Mouse (Mus musculus) 3134 (cell line): Measurements from ENCODE around the gene Ttc41.

Experiments used
- DNase-seq: peaks from one replicate; pipeline ENCODE4 v3.0.0-alpha.2; 2011; ENCODE audit warnings: low spot score; ENCODE audit not compliant: insufficient read length; ENCODE audit errors: extremely low read depth

The Ttc41 gene

DNA sequence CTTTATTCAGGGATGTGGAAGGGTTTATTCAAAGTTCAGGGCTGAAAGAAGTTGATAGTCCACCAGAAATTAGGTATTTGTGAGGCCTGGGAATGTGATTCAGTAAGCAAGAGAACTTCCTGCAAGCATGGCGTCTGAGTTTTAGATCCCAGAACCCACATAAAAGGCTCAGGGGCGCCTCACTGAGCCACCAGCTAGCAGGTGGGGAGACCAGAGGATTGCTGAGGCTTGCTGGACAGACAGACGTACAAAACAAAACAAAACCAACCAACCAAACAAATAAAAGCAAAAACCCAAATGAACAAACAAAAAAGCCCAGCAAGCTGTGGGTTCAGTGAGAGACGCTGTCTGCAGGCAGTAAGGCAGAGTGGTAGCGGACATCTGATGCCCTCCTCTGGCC lies 77.0 kb downstream of the Ttc41 start:
- no peak for DNase-seq

DNA sequence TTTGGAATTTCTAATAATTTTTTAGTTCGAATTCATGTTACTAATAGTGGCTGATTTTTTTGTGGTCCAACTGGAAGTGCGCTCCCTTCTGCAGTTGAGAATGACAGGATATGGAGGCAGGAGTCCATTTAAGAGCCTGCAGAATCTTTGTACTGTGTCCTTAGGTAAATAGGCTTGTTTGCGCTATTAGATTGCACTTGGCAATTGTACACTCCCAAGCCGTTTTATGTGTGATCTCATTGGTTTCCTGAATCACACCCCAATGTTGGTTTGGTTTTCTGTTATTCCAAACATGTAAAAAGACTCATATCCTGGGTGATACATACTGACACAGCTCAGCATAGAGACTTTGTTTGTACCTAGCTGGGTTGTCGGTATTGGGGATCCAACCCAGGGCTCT lies 78.0 kb downstream of the Ttc41 start:
- no peak for DNase-seq

DNA sequence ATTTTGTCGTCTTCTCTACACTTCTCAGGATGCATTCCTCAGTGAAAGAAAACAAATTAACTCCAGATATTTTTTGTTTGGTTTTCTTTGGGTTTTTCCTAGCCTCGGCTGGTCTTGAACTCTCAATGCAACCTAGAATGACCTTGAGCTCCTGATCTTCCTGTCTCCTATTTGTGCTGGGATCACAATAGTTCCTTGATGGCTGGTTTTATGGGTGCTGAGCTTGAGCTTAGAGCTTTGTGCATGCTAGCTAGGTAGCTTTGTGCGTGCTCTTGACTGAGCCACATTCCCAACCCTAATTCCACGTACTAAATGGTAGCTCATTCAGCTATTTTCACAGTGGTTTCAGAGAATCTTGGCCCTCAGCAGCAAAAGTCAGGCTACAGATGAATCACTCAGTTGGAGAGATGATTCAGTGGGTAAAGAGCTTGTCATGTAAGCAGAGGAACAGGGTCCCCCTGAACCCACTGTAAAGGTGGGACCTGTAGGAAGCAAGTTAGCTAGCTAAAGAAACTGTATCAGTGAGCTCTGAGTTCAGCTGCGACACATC lies 78.6 kb downstream of the Ttc41 start:
- DNase-seq = peak; percentile 58

DNA sequence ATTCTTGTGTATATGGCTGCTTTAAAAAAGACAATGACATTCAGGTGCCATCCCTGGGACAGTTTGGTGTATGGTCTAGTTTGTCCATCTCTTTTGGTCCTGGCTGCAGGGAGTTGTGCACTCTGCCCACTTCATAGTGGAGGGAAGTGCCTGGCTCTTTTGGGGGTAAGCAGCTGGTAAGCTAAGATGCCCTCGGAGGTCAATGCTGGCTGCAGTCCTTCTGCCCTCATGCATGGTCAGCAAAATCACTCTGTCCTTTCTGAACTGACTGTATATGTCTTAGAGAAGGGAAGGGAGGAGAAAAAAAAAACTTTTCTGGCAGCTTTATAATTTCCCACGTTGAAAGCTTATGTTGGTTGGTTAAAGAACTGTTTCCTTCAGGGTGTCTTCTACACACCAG lies 79.8 kb downstream of the Ttc41 start:
- no peak for DNase-seq

DNA sequence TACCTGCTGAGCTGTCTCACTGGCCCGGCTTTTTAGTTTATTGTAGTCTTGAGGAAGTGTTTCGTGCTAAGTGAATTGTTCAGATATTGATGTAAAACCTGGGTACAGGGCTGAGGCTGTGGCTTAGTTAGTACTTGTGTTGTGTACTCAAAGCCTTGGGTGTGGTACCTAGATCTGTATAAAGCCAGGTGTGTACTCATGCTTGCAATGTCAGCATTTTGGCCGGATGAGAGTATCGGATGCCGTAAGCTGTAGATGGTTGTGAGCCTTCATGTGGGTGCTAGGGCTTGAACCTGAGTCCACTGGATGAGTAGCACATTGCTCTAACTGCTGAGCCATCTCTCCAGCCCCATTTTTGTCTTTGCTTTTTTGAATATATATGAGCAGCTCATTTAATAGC lies 80.5 kb downstream of the Ttc41 start:
- DNase-seq = no peak

DNA sequence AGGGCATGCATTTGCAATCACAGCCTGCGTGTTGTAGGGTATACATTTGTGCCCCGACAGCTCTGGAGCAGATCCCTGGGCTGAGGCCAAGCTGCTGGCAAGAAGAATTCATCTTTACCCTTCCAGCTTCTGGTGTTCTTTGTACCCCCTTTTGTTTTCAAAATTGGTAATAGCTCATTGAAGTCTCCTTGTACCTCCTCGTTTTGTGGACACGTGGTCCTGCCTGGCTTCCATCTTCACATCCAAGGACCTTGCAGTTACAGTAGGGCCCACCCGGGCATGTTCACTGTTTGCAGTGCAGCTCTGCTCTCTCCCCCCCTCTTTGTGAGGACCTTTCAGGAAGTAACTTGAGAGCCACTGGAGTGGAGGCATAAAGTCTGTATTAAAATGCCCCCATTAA lies 82.6 kb downstream of the Ttc41 start:
- no peak for DNase-seq

DNA sequence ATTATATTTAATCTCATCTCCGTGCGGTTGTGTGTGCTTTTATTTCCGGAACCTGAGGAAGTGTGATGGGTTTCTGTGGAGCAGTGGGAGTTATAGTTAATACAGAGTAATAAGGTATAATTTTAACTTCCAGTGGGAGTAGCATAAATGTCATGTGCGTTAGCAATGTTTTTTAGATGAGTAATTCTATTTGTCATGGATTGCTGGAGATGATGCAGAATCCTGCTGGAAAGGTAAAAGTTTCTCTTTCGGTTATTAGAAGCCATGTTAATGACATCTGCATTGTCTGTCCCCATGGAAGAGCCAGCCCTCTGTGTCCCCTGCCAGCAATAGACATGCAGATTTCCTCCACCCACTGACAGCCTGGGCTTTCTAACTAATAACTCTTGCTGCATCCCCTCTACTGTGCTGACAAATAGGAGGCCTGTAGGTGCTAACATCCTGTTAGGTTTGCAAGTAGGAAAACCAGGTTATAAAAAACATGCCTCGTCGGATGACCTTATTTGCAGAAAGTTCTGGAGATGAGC lies 83.6 kb downstream of the Ttc41 start:
- no peak for DNase-seq

DNA sequence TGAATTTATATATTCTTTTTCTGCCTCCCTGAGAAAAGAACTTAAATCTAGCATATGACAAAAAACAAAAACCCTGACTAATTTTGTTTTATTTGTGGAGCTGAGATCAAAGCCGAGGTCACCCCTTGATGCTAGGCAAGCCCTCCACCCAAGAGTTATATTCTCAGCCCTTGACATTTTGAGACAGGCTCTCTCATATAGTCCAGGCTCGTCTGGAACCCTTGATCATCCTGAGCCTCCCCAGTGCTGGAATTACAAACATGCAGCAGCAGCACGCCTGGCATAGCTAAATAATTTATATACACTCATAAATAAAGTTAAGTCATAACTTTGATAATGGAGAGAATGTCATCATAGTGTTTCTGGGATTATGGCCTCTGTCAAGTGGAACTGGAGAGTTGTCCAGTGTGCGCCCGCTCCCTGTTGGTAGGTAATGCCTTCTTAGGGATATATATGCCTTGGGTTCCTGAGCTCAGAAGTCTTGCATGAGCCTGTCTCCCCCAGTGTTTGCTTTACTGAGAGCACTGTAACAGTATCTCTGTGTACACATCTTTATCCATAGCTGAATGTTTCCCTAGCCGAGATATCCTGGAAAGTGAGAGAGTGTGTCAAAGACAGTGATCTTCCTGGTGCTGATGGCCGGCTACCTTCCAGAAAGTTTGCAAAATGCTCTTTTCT lies 86.0 kb downstream of the Ttc41 start:
- DNase-seq = no peak

DNA sequence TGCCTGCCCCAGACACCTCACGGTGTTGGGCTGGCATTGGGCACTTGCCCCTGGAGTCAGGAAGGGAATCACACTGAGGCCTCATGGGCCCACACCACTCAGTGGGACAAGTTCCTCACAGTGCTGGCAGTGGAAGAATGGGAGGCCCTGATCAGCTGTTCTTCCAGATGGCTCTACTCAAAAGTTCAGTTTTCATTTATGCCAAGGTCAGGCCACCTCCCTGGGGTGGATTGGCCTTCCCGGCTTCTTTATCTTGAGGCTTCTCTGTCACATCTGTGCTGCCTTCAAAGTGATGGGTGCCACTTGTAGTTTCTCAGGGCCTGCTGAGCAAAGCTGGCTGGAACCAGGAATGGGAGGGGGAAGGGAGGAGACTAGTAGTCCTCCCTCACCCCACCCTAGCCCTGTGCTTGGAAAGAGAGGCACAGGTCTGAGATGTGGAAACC lies 87.9 kb downstream of the Ttc41 start:
- no peak for DNase-seq

DNA sequence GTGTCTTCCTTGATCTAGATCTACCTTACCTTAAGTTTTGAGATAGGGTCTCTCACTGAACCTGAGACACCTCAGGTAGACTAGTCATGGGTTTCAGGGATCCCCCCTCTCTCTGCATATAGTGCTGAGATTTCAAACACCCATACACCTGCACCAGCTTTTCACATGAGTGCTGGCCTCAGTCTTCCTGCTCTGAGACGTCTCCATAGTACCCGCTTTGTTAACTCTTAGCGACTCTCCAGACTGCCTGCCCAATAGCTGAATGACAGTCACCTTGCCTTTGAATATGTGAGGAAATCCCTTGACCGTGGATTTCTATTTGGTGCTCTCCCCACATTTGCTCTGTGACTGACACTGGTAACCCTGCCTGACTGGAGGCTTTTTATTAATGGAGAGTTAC lies 88.6 kb downstream of the Ttc41 start:
- no peak for DNase-seq

DNA sequence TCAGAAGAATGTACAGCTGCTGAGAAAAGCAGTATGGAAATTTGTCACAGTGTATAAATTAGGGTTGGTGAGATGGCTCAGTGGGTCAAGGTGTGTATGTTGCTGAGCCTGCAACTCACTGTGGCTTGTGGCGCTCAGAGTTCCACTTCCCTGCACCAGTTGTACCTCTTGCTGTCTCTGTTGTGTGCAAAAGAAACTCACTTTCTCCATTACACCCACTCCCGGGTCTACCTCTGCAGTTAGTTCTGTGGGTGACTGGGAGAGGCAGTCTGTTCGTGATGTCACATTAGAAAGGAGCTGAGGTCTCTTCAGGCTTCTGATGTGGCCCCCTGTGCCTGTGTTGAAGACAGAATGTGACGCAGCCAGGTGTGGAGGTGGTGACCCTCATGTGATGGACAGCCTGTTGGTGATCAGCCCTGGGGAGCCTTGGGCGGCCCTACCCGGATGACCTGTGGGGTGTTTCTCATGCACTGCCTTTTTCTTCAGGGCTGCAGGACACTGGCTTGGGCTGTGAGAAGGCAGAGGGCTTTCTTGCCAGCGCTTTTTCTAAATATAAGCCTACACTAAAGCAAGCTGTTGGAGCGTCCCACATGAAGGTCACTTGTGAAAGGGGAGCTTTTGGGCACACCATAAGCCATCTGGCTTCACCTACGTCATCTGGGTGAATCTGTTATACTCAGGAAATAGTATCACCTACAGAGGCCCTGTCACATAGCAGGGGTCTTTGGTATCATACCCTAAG lies 89.4 kb downstream of the Ttc41 start:
- no peak for DNase-seq

DNA sequence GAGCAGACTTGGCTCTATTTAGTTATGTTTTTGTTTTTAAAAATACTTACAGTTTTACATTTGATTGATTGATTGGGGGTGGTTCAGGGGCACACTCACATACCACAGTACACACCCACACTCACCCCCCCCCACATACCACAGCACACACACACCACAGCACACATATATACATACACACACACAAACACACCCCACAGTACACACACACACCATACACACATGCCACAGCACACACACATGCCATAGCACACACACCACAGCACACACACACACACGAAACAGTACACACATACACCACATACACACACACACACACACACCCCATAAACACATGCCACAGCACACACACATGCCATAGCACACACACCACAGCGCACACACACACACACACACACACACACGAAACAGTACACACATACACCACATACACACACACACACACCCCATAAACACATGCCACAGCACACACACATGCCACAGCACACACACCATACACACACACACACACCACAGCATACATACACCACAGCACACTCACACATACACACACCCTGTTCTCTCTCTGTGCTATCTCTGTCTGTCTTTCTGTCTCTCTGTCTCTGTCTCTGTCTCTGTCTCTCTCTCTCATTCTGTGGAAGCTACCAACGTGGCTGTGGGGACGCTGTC lies 90.6 kb downstream of the Ttc41 start:
- DNase-seq = no peak

DNA sequence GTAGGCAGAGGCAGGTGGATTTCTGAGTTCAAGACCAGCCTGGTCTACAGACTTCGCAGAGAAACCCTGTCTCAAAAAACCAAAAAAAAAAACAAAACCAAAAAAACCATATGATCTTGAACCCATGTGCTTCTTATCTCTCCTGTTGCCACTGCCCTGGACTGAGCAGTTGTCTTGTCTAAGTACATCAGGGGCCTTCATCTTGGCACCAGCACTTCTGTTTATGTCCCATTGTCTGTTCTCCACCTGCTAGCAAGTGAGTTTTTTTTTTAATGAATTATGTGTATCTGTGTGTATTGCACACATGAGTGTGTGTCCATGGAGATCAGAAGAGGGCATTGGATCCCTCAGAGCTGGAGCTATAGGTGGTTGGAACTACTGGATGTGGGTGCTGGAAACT lies 101.8 kb downstream of the Ttc41 start:
- no peak for DNase-seq

DNA sequence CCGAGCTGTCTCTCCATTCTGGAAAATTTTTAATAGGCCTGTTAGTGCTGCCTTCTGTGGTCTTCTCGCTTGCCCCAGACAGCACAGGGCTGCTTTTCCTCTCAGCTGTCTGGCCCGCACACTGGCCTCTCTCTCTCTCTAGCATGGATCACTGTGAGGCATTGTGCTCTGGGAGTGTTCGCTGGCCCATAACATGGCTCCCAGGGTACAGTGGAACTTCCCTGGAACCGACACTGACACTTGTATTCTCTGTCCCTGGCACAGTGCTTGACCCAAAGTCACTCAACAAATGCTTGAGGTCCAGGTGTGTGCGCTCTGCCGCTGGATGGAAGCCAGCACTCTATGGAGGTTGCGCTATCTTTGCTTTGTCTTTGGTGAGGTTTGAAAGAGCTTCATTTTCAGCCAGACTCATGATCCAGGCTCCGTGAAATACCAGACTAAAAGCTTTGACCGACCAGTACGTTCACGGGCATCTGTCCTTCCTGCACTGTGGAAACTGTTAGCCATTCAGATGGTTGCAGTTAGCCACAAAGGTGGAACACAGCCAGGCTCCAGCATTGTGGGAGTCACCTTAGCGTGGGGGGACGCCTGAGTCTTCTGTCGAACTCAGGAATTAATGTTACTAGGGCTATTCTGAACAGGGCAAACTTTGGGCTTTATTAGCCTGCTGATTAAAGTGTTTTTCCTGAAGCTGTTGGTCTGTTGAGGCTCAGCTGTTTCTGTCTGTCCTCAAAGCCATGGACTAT lies 102.6 kb downstream of the Ttc41 start:
- DNase-seq = no peak

DNA sequence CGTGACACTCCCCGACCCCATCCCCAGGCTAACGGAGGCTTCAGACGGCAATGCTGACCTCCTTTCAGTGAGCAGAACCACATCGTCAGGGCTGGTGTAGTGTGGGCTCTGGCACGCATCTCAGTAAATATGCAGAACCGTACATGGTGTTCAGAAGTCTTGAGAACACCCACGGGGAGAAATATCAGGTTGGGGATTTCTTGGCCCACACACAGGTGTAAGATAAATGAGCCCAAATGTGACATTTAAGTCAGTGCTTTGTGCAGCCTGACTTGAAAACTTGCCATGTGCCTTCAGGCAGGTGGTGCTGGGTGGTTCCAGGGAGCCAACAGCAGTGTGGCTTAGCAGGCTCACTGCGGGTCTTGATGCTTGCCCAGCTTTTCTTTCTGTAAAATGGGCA lies 104.4 kb downstream of the Ttc41 start:
- DNase-seq = no peak

DNA sequence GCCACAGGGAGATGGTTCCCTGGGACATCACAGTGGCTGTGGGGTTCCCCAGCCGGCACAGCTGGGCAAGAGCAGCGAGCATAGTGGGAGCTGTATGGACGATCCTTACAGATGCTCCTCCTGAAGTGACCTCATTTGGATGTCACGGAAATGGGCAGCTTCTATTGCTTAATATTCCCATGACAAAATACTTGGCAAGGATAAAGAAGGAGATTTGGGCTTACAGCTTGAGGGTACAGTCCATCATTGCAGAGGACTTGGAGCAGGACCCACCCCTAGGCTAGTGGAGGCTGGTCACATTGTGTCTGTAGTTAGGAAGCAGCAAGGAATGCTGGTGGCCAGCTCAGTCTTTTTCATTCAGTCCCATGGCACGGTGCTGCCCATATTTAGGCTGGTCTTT lies 105.0 kb downstream of the Ttc41 start:
- no peak for DNase-seq

DNA sequence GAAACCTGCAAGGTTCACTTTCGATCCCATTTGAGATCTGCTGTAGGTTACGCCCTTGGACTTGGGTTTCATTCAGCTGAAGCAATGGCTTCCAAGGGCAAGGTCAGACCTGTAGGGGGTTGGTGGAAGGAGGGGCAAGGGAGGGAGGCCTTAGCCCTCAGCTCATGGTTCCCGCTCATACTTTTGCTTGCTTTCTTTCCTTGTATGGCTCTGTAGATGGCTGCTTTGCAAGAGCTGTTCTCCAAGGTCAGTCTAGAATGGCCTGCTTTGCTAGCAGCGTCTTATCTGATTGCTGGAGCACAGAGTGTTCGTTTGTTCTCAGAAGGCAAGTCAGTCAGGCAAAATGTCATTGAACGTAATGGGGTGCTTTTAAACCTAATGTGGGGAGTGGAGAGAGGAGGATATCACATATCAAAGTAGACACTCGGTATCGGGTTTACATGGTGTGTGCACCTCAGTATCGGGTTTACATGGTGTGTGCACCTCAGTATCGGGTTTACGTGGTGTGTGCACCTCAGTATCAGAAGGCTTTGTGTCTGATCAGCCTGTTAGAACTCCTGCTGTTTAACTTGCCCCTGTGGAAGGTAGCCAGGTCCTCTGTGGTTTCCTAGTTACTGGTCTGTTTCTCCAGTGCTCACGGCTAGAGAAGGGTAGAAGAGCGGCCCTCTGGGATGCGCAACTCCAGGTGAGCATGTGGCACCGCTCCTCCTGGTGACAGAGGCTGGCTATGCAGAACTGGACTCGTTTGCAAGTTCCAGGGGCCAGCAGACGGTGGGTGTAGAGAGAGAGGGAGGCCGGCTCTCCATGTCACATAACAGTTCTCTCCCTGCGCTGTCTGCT lies 108.9 kb downstream of the Ttc41 start:
- no peak for DNase-seq

DNA sequence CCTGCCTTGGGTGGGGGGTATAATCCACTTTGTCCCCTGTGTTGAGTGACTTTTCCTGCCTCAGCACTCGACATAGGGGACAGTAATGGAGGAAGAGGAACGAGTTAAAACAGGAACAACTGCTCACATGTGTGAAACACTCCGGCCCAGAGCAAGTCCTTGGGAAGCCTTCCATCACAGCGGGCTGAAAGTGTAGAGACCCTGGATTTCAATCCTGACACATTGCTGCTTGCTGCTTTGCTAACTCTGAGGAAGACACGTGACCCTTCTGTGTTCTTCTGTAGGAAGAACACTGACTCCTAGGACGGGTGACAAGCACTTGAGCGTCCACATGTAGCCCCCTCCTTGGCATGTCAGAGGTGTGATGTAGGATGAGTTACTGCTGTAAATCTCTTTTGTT lies 109.5 kb downstream of the Ttc41 start:
- DNase-seq = no peak

DNA sequence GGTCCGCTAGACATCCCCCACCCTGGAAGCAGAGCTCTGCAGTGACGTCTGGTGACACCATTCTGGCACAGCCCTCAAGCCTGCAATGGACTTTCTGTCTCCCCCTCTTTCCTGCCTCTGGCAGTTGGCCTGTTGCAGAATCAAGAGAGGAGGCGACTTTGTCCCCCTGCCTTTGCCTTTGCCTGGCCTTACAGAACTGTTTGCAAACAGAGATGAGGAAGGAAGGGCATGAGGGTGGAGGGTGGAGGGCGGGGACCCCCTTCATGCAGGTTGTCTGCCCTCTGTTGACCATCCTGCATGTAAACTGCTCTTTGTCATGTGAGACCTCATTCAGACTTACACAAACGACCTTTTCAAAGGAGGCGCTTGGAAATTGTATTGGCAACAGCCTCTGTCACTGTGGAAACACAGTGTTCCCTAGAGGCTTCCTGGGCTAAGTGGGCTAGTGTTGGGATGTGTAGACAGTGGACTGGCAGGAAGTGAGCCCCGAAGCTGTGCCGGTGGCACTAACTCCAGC lies 114.1 kb downstream of the Ttc41 start:
- no peak for DNase-seq

DNA sequence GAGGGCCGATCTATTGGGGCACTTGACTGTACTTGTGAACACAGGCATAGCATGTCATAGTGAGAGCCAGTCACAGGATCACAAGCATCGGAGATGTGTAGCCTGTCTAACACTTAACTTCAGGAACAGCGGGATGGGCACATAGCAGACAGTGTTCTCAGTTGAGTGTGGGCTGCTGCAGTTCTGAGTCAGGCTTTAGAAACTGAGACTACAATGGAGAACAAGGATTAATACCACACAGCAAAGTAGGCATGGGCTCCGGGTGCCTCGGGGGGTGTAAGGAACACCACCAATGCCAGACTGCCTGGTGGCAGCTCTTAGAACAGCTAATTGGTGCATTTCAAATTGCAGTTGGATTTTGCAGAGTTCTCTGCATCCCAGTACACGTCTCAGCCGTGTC lies 115.4 kb downstream of the Ttc41 start:
- no peak for DNase-seq
